Mouse (Mus musculus) inflammation-experienced regulatory T-cells, adult 6 months (primary cell): ENCODE data around the gene Sipa1l1. TPM values are rescaled to one million over a fixed set of nuclear protein-coding genes. Genes with fewer than 3 reads are reported as not detected.

Experiments used
- ATAC-seq: one replicate; pipeline ENCODE4 v1.8.0; 2017
- polyA plus RNA-seq, 3 experiments: library from polyadenylated mRNA; unstranded; fragments of 100-300 nt; shearing (Covaris generic); gene quantifications; one replicate each; pipeline ENCODE4 v1.2.1; 2017

The Sipa1l1 gene
- polyA plus RNA-seq, 3 experiments from 2014 or later: 24.7 to 30.0 (median 28.7) TPM

DNA sequence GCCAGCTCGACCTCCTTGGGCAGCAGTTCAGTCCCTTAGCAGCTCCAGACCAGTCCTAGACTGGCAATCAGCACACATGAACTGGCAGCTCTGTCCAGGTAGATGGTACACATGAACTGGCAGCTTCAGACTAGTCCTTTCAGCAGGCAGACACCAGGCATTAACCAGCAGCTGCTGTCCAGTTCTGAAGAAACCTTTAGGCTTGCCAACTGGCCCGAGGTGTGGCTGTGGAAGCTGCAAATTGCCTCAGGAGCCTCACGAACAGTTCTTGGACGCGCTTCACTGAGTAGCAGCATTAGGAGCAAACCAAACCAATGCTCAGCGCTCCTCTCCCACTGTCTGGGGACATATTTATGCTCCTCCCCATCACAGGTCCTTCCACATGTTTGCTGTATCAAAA is 128.1 kb downstream of the Sipa1l1 start:
- no peak for ATAC-seq

DNA sequence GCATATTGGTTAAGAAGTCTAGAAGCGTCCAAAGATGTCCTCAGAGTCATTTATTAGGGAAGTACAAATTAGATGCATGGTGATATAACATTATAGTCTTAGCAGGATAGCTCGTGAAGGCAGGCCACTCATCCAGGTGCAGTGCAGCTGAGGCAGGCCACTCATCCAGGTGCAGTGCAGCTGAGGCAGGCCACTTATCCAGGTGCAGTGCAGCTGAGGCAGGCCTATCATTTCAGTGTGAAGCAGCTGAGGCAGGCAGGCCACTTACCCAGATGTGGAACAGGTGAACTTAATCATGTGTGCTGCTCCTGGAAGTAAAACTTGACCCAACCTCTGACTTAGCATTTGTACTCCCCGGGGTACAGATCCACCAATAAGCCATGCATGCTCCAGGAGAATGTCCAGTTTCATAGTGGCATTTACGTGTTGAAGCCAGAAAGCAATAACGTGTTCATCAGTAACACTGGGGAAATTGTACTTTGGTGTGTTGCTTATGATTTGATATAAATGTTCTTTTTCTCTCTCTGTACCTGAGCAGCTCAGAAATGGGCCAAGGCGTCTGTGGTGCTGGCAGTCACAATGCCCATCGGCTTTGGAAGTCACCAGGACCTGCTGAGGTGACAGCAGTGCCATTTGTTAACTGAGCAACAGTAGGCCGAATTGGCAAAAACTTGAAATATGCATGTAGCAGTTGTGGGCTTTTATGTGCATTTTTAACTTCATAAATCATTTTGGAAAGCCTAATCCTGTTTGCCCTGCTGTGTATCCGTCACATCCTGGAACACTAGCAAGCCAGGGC is 129.7 kb downstream of the Sipa1l1 start:
- no peak for ATAC-seq

DNA sequence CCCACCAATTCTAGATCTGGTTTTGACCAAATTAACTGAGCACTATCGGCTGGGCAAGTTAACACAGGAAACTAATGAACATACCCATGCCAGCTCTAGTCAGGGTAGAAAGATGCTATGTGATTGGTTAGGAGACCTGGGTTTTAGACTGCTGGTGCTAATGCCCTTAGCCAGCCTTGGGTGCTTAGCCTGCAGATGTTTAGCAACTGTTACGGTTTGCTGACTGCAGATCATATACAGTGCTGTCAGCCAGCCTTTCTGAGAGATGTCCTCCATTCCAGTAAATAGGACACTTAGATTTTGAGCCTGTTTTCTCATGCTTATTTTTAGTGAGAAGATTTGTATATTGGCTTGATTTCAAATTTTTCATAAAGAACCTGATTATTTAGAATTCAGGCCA is 135.0 kb downstream of the Sipa1l1 start:
- no peak for ATAC-seq

DNA sequence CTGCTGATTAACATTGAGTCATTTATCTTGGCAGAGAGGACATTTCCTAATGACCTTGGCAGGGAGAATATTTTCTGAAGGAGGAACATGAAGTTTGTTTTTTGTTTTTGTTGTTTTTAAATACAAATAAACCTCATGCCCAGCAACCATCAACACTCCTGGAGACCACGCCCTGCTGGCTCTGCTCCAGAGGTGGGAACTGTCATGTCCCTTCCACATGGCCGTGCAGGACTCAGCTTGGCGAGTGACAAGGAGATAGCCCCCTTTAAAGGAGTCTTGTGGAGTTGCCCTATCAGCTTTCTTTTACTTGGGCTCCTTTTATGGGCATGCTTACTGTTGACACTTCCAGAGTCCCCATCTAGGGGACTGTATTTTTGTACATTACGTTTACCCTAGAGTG is 136.9 kb downstream of the Sipa1l1 start:
- no peak for ATAC-seq

- ATAC-seq: no peak
Observed at GRCm38 (mm10) chr12:82311593-82311992, 142.5 kb downstream of the Sipa1l1 start.

DNA sequence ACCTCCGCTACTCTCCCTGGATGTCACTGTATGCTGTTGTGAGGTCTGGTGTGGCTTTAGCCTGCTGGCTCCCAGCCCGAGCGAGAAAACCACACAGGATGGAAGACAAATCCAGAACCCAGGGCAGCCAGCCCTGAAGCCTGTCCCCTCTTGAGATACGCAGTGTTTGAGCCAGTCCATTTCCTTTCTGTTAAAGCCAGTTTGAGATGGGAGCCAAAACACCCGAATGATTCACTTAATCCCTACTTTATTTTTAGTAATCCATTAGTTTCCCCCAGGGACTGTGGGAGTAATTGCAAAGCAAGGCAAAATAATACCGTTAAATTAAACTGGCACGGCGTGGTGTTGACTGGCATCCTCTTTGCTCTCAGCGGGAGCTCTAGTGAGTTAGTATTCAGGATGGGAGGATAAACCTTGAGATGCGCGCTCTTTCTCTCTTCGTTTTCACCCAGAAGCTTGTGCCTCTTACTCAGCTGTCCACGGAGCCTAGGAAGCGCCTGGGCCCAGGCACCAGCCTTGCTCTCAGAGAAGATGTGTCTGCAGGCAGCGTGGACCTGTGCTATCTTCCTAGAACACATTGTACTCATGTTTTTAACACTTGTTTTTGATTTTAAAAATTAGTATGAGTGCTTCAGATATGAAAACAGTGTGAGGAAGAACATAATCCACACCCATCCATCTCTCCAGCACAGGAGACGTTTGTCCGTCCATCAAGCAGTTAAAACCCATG is 143.1 kb downstream of the Sipa1l1 start:
- no peak for ATAC-seq

GRCm38 (mm10) chr12:82313091-82313490 is 144.0 kb downstream of the Sipa1l1 start:
- no peak for ATAC-seq

DNA sequence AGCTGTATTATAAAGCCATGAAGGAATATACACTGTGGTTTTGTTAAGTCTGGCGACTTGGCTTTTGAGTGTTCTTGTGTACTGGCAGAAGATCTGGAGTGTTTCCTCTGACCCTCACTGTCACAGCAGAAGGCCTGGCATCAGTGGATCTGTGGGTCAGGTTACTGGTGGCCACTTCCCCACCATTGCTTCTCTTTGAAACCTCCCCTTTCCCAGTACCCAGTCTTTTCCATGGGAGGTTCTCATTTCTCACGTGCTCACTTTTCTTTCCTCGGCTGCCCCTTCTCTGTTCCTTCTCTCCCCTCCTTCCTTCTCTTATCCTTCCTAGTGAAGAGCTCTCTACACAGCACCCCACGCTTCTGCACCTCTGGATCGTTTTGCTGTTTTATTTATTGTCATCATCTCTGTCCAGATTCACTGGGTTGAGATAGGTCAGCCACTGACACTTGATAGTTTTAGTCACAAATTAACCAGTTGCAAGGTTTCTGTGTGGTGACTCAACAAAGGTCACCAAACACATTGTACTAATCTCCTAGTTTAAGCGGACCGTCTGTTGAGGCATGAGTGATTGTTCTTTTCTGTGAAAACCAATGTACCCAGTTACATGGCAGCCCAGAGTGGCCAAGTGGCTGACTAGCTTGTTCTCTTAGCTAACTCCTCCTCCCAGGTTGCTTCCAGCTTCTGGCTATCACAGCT is 150.5 kb downstream of the Sipa1l1 start:
- ATAC-seq: no peak

GRCm38 (mm10) chr12:82320204-82320603 is 151.1 kb downstream of the Sipa1l1 start:
- no peak for ATAC-seq

- ATAC-seq: no peak
Observed at GRCm38 (mm10) chr12:82321397-82321796, 152.3 kb downstream of the Sipa1l1 start.

DNA sequence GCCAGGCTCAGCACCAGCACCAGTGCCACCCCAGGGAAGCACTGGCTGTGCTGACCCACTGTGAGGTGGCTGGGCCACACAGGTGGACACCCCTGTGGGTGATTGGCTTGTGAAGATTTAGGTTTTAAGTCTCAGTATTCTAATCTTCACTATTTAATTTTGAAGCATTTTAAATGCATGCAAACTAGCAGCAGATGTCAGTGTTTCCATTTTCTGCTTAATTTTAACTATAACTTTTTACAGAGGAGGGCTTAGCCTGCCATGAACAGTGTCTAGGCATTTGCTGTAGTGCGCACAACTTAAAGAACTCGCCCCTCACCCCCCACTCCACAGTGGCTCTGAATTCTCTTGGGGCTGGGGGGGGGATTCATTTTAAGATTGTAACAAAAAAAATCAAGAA is 152.7 kb downstream of the Sipa1l1 start:
- ATAC-seq: no peak

GRCm38 (mm10) chr12:82322759-82323451 is 153.8 kb downstream of the Sipa1l1 start:
- ATAC-seq: no peak

DNA sequence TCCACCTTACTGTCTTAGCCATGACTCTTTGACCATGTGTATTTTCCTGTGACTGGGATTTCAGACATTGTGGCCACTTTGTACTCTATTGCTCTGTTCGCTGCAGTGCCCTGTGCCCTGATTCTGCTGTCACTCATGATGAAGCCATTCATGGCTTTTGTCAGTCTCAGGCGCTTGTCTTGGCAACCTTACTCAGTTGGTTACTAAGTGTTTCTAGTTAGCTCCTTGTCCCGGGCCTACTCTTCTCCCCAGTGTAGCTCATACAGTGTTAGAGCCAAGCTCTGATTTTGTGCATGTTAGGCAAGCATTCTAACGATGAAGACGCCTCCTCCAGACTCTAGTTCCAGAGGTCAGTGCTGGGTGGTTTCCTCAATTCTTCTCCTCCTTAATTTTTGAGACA is 155.5 kb downstream of the Sipa1l1 start:
- ATAC-seq: no peak

DNA sequence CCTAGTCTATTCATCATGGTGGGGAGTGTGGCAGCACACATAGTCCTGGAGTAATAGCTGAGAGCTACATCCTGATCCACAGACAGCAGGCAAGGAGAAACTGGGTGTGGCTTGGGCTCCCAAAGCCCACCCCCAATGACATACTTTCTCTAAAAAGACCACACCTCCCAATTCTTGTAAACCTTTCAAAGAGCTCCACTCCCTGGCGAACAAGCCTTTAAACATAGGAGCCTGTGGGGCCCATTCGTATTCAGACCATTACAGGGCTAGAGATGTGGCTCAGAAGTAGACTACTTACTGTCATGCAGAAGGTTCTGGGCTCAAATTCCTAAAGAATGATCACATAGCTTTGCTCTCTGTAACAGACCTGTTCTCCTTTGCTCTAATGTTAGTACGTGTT is 156.4 kb downstream of the Sipa1l1 start:
- ATAC-seq: no peak

DNA sequence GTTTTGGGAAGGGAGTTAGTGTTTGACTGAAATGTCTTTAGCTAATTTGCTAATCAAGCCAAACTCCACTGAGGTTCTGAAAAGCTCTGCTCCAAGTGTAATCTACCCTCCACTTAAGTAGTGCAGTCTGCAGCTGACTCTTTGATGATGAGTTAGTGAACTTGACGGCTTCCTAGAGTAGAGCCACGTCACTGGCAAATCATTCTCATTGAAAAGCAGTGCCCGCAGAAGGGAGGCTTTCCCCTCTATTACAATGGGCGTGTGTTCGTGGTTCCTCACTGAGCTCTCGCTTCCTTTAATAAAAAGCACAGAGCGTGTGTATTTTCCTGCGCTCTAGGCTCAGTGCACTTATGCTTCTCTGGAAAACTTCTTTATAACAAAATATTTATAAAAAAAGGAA is 157.3 kb downstream of the Sipa1l1 start:
- ATAC-seq: peak; percentile 70

GRCm38 (mm10) chr12:82328112-82328511 is 159.0 kb downstream of the Sipa1l1 start:
- no peak for ATAC-seq

DNA sequence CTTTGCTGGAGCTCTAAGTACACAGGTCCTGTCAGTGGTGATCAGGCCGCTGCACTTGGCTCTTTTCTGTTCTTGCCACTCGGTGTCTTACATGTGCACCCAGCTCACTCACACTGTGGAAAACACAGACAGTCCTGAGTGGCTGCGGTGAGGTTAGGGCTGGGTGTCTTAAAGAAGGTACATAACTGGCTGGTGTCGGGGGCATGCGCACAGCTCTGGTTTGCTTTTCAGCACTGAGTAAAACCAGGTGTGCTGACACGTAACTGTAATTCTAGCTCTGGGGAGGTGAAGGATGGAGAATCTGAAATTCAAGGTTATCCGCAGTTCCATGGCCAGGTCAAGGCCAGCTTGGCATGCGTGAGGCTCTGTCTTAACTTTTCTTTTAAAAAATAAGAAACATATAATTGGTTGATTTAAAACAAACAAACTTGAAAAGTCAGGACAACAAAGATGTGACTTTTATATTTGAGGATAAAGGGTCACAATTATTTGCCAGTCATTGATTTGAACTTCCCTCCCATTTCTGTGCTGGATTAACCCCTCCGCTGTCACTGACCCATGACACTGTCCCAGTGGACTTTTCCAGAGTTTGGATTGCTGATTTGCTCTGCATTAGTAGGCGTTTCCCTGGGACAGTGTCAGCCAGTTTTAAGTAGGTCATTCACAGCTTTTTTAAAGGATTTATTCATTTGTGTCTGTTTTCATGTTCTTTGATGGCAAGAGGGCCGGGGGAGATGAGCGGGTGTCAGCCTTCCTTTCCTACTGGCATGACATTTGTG is 163.9 kb downstream of the Sipa1l1 start:
- no peak for ATAC-seq

DNA sequence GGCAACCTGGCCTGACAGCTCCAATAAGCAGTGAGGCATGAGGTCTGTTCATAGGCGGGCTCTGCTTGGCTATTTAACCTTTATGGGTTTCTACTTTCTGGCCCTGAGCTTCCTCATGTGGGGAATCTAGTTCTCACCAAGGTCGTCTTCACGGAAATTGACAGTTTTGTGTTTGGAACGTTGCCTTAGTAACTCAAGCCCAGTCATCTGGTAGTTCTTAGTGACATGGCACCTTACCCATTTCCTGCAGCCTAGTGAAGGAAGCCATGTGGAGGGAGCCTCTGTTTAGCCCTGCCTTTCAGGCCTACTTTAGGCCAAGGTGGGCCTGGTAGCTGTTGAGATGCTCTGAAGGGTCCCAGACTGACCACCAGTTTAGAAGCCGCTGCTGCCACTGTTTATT is 164.9 kb downstream of the Sipa1l1 start:
- no peak for ATAC-seq

- no peak for ATAC-seq
Observed at GRCm38 (mm10) chr12:82334550-82334949, 165.4 kb downstream of the Sipa1l1 start.

DNA sequence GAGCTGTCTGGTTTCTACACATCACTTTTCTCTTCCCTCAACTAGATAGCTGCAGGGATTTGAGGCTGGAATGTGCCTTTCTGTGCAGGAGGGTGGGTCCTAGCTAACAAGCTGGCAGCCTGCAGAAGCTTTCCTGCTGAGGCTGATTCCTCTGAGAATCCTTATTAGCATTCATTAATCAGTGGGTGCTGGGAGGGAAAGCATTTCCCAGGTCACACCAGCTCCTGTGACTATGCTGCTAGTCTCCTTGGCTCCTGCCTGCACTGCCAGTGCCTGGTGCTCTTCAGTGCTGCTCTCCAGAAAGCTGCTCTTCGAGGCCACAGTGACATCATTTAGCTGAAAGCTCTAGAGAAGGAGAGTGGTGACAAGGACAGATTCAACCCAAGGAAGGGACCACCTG is 166.0 kb downstream of the Sipa1l1 start:
- ATAC-seq: no peak

DNA sequence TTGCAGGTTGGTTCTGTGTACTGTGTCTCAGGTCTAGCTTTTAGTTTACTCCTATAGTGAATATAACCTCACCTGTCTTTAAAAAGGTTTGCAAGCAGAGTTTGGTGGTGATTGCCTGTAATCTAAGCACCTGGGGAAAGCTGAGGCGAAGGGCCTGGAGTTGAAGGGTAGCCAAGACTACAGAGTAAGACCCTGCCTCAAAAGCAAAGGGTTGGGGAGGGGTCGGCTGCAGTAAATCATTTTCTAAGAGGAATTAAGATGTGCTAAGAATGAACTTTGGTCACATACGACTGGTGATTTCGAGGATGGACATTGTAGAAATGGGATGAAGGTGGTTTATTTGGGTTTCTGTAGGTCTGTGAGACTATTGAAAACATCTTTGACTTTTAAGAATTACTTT is 169.4 kb downstream of the Sipa1l1 start:
- ATAC-seq: no peak

GRCm38 (mm10) chr12:82339221-82339861 is 170.2 kb downstream of the Sipa1l1 start:
- no peak for ATAC-seq
